Mouse (Mus musculus) fibroblast of lung, adult 2 months (primary cell): ENCODE results near the gene Cfap77.

Experiments used
- DNase-seq: peaks from one replicate; pipeline ENCODE4 v3.0.0-alpha.2; 2011; ENCODE audit warnings: low read depth

Cfap77 gene

GRCm38 (mm10) chr2:29051932-29052331, 2.9 kb downstream of the Cfap77 start:
- no peak for DNase-seq

- no peak for DNase-seq
These were observed 8.7 kb downstream of the Cfap77 start for GRCm38 (mm10) chr2:29046151-29046550.

GRCm38 (mm10) chr2:29042124-29042523, 12.7 kb downstream of the Cfap77 start:
- no peak for DNase-seq

- DNase-seq = no peak
These were observed 13.4 kb downstream of the Cfap77 start for GRCm38 (mm10) chr2:29041477-29041768.

GRCm38 (mm10) chr2:29040594-29041476, 14.0 kb downstream of the Cfap77 start:
- DNase-seq = no peak

GRCm38 (mm10) chr2:29039741-29040140, 15.1 kb downstream of the Cfap77 start:
- DNase-seq = no peak

GRCm38 (mm10) chr2:29035698-29036097, 19.2 kb downstream of the Cfap77 start:
- DNase-seq = no peak

GRCm38 (mm10) chr2:29034542-29035475, 20.1 kb downstream of the Cfap77 start:
- DNase-seq = no peak

GRCm38 (mm10) chr2:29031951-29032350, 22.9 kb downstream of the Cfap77 start:
- no peak for DNase-seq

GRCm38 (mm10) chr2:29030048-29030734, 24.7 kb downstream of the Cfap77 start:
- no peak for DNase-seq

GRCm38 (mm10) chr2:29025284-29025683, 29.6 kb downstream of the Cfap77 start:
- no peak for DNase-seq

GRCm38 (mm10) chr2:29023001-29023400, 31.9 kb downstream of the Cfap77 start:
- DNase-seq = no peak

- no peak for DNase-seq
These were observed 33.8 kb downstream of the Cfap77 start for GRCm38 (mm10) chr2:29021025-29021424.

GRCm38 (mm10) chr2:29018680-29019079, 36.2 kb downstream of the Cfap77 start:
- DNase-seq = no peak

- DNase-seq = no peak
These were observed 38.0 kb downstream of the Cfap77 start for GRCm38 (mm10) chr2:29016599-29017587.

GRCm38 (mm10) chr2:29012523-29012922, 42.3 kb downstream of the Cfap77 start:
- DNase-seq = no peak

- DNase-seq = no peak
These were observed 47.2 kb downstream of the Cfap77 start for GRCm38 (mm10) chr2:29007656-29008055.

GRCm38 (mm10) chr2:29006455-29007034, 48.3 kb downstream of the Cfap77 start:
- no peak for DNase-seq

- DNase-seq = no peak
These were observed 50.8 kb downstream of the Cfap77 start for GRCm38 (mm10) chr2:29004037-29004436.

- DNase-seq = no peak
These were observed 56.6 kb downstream of the Cfap77 start for GRCm38 (mm10) chr2:28998246-28998645.
